Mouse (Mus musculus) brain, embryonic 14.5 days (tissue): ENCODE measurements around the gene Gm8246. TPM values are rescaled to one million over a fixed set of nuclear protein-coding genes. Genes with fewer than 3 reads are reported as not detected.
"Not testable (repeated sequence)": the region's sequence is repeated elsewhere in the genome, so short reads cannot be mapped to it uniquely, and the experiment has no call there.

Experiments
- DNase-seq: peaks from one replicate; pipeline ENCODE4 v3.0.0-alpha.2; 2011; ENCODE audit warnings: low read depth
- polyA plus RNA-seq: library from polyadenylated mRNA; depleted of rRNA; stranded (reverse); fragments of >200 nt; gene quantifications from 2 replicates; pipeline ENCODE4 v1.2.3, GENCODE M21; 2012; rRNA removed

Gene Gm8246
- polyA plus RNA-seq = not detected in 2 replicates

- DNase-seq = not testable (repeated sequence)
These were observed at the start of gene Gm8246 for GRCm38 (mm10) chr14:5477730-5478129. Gene Gm8246 (minus strand): TSS chr14:5477830.

- not testable (repeated sequence) for DNase-seq
These were observed 23.7 kb upstream of the Gm8246 start, which contains the start of gene Gm3488 for GRCm38 (mm10) chr14:5501374-5501773. Gene Gm3488 (plus strand): TSS chr14:5501674.

DNA sequence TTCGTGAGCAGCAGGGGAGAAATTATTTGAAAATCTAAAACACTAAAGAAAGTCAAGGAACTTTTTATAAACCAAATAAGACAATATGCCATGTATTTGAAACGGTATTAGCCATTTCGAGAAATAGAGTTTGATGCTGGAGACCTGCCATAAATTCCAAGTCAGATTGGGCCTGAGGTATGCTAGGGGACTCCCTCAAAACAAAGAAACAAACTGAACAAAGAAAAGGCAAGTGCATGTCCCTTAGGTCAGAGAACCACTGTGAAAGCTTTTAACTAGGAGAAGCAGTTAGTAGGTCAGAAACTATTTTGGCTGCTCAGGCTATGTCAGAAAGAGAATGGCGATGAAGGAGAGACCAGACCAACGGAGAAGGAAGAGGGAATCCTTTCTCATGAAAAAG, 6.3 kb upstream of the Gm8246 start, which contains the start of gene Gm3187:
Gene Gm3187 (plus strand): TSS at position 301 of the 400 bp plus-strand sequence.
- not testable (repeated sequence) for DNase-seq

- not testable (repeated sequence) for DNase-seq
These were observed 17.2 kb downstream of the Gm8246 start for GRCm38 (mm10) chr14:5460469-5460868.

GRCm38 (mm10) chr14:5455367-5455766, 22.3 kb downstream of the Gm8246 start, which contains the start of gene Gm3194:
Gene Gm3194 (minus strand): TSS chr14:5455467.
- not testable (repeated sequence) for DNase-seq

Other genes with a start within 250 kb of the Gm8246 start
- not detected in 2 replicates for gene Gm3526, start 217.2 kb downstream of the Gm8246 start, polyA plus RNA-seq
- gene Gm3542, start 142.9 kb downstream of the Gm8246 start, polyA plus RNA-seq = not detected in 2 replicates
- 2.5 and 2.8 TPM in 2 replicates for gene Gm3500, start 88.8 kb downstream of the Gm8246 start, polyA plus RNA-seq
- 4.7 and 4.8 TPM in 2 replicates for gene Gm3194, start 22.4 kb downstream of the Gm8246 start, polyA plus RNA-seq
- not detected in 2 replicates for gene Gm3187, start 6.4 kb upstream of the Gm8246 start, polyA plus RNA-seq
- gene Gm3488, start 23.8 kb upstream of the Gm8246 start, polyA plus RNA-seq = 10.7 and 12.0 TPM in 2 replicates
- gene Gm3532, start 60.7 kb upstream of the Gm8246 start, polyA plus RNA-seq = 0.11 and 0.19 TPM in 2 replicates
- gene Gm8265, start 155.2 kb upstream of the Gm8246 start, polyA plus RNA-seq = not detected in 2 replicates
- not detected in 2 replicates for gene Gm9603, start 209.6 kb upstream of the Gm8246 start, polyA plus RNA-seq